Mouse (Mus musculus): ENCODE measurements around the gene Prdm10. TPM values are rescaled to one million over a fixed set of nuclear protein-coding genes. Genes with fewer than 3 reads are reported as not detected.

Prdm10 gene
- polyA plus RNA-seq, 1 experiment from 2014 or later, result 9.7 TPM

- H3K4me2 ChIP-seq (ENCODE audit: low read length), result no peak overlapping the region
- no peaks in the 10 kb centered on the region for H3K9me3 ChIP-seq (ENCODE audit: control insufficient read depth, low read length)
- DNase-seq (no peak), ATAC-seq (ENCODE audit: low FRiP score, low TSS enrichment) (no peak)
- peak overlapping the region; percentile 100; the same call in 1 of the 2 replicates for H3K27ac ChIP-seq (replicated peaks; ENCODE audit: low read depth, low read length)
- no peaks in the 10 kb centered on the region for H3K36me3 ChIP-seq (ENCODE audit: control insufficient read depth, insufficient read depth, low read length)
- H3K9ac ChIP-seq (replicated peaks; ENCODE audit: low read length), result no peak overlapping the region
- H3K27me3 ChIP-seq (ENCODE audit: control insufficient read depth, insufficient read depth, low read length), result no peaks in the 10 kb centered on the region
- no peak overlapping the region for H3K4me3 ChIP-seq (replicated peaks; ENCODE audit: low read depth, low read length)
- WGBS, result 70% methylated on average over 7 of the region's 7 CpGs
- peaks cover 14% of the 10 kb centered on the region for H3K4me1 ChIP-seq (ENCODE audit: control insufficient read depth, insufficient read depth, low read length)
Observed at GRCm38 (mm10) chr9:31278651-31279050, 1.7 kb upstream of the Prdm10 start.

- no peak for ATAC-seq (ENCODE audit: low FRiP score, low TSS enrichment)
- no peaks in the 10 kb centered on the region for H3K9me3 ChIP-seq (ENCODE audit: control insufficient read depth, low read length)
- 67% methylated on average over 2 of the region's 2 CpGs for WGBS
- peaks cover 14% of the 10 kb centered on the region for H3K4me1 ChIP-seq (ENCODE audit: control insufficient read depth, insufficient read depth, low read length)
- peak overlapping the region; percentile 100 for H3K27ac ChIP-seq (replicated peaks; ENCODE audit: low read depth, low read length)
- peak overlapping the region; percentile 98 for H3K9ac ChIP-seq (replicated peaks; ENCODE audit: low read length)
- H3K4me3 ChIP-seq (replicated peaks; ENCODE audit: low read depth, low read length), result peak overlapping the region; percentile 74
- H3K27me3 ChIP-seq (ENCODE audit: control insufficient read depth, insufficient read depth, low read length), result no peaks in the 10 kb centered on the region
- no peaks in the 10 kb centered on the region for H3K36me3 ChIP-seq (ENCODE audit: control insufficient read depth, insufficient read depth, low read length)
- DNase-seq, result no peak
- peak overlapping the region; percentile 86 for H3K4me2 ChIP-seq (ENCODE audit: low read length)
Observed at GRCm38 (mm10) chr9:31279306-31279705, 1.0 kb upstream of the Prdm10 start.

GRCm38 (mm10) chr9:31279885-31280365 lies 413 bp upstream of the Prdm10 start:
- Histone ChIP-seq H3K9ac (replicated peaks; ENCODE audit: low read length) (peak overlapping the region; percentile 98), H3K36me3 (ENCODE audit: control insufficient read depth, insufficient read depth, low read length) (no peaks in the 10 kb centered on the region), H3K4me2 (ENCODE audit: low read length) (peak overlapping the region; percentile 86), H3K27ac (replicated peaks; ENCODE audit: low read depth, low read length) (peak overlapping the region; percentile 100), H3K4me3 (replicated peaks; ENCODE audit: low read depth, low read length) (peak overlapping the region; percentile 74), H3K27me3 (ENCODE audit: control insufficient read depth, insufficient read depth, low read length) (no peaks in the 10 kb centered on the region), H3K4me1 (ENCODE audit: control insufficient read depth, insufficient read depth, low read length) (peaks cover 14% of the 10 kb centered on the region), H3K9me3 (ENCODE audit: control insufficient read depth, low read length) (no peaks in the 10 kb centered on the region)
- DNase-seq (no peak), ATAC-seq (ENCODE audit: low FRiP score, low TSS enrichment) (peak; percentile 88)
- WGBS, result under 1% methylated on average over 25 of the region's 25 CpGs

GRCm38 (mm10) chr9:31281011-31281662 lies 799 bp downstream of the Prdm10 start:
- Histone ChIP-seq H3K4me2 (ENCODE audit: low read length) (peak overlapping the region; percentile 86), H3K27me3 (ENCODE audit: control insufficient read depth, insufficient read depth, low read length) (no peaks in the 10 kb centered on the region), H3K36me3 (ENCODE audit: control insufficient read depth, insufficient read depth, low read length) (no peaks in the 10 kb centered on the region), H3K27ac (replicated peaks; ENCODE audit: low read depth, low read length) (peak overlapping the region; percentile 100), H3K4me1 (ENCODE audit: control insufficient read depth, insufficient read depth, low read length) (peaks cover 14% of the 10 kb centered on the region), H3K9me3 (ENCODE audit: control insufficient read depth, low read length) (no peaks in the 10 kb centered on the region), H3K4me3 (replicated peaks; ENCODE audit: low read depth, low read length) (peak overlapping the region; percentile 74), H3K9ac (replicated peaks; ENCODE audit: low read length) (peak overlapping the region; percentile 98)
- ATAC-seq (ENCODE audit: low FRiP score, low TSS enrichment) (peak; percentile 67), DNase-seq (no peak)
- under 1% methylated on average over 61 of the region's 63 CpGs for WGBS

- Histone ChIP-seq H3K9me3 (ENCODE audit: control insufficient read depth, low read length) (no peaks in the 10 kb centered on the region), H3K27me3 (ENCODE audit: control insufficient read depth, insufficient read depth, low read length) (no peaks in the 10 kb centered on the region)
- WGBS, result 3% methylated on average over 11 of the region's 11 CpGs
Observed at GRCm38 (mm10) chr9:31281663-31282015, 1.3 kb downstream of the Prdm10 start.

GRCm38 (mm10) chr9:31282536-31282935 lies 2.2 kb downstream of the Prdm10 start:
- Histone ChIP-seq H3K27ac (replicated peaks; ENCODE audit: low read depth, low read length) (peak overlapping the region; percentile 74), H3K9ac (replicated peaks; ENCODE audit: low read length) (peak overlapping the region; percentile 98)
- ATAC-seq (ENCODE audit: low FRiP score, low TSS enrichment), result no peak

More at GRCm38 (mm10) chr9:31281663-31282015, 1.3 kb downstream of the Prdm10 start:
- Histone ChIP-seq H3K4me1 (ENCODE audit: control insufficient read depth, insufficient read depth, low read length) (peaks cover 14% of the 10 kb centered on the region), H3K36me3 (ENCODE audit: control insufficient read depth, insufficient read depth, low read length) (no peaks in the 10 kb centered on the region), H3K4me3 (replicated peaks; ENCODE audit: low read depth, low read length) (peak overlapping the region; percentile 74), H3K27ac (replicated peaks; ENCODE audit: low read depth, low read length) (peak overlapping the region; percentile 100), H3K4me2 (ENCODE audit: low read length) (peak overlapping the region; percentile 86), H3K9ac (replicated peaks; ENCODE audit: low read length) (peak overlapping the region; percentile 98)
- ATAC-seq (ENCODE audit: low FRiP score, low TSS enrichment) (no peak), DNase-seq (peak; percentile 73)

GRCm38 (mm10) chr9:31283044-31283443 lies 2.7 kb downstream of the Prdm10 start:
- WGBS, result 74% methylated on average over 4 of the region's 4 CpGs
- peak overlapping the region; percentile 86; the same call in 1 of the 2 replicates for H3K4me2 ChIP-seq (ENCODE audit: low read length)
- H3K36me3 ChIP-seq (ENCODE audit: control insufficient read depth, insufficient read depth, low read length), result no peaks in the 10 kb centered on the region
- peak overlapping the region; percentile 98; the same call in 1 of the 2 replicates for H3K9ac ChIP-seq (replicated peaks; ENCODE audit: low read length)
- H3K4me3 ChIP-seq (replicated peaks; ENCODE audit: low read depth, low read length), result 0 out of 2 replicates have a peak overlapping the region, but pooled peaks have one; percentile 74
- no peaks in the 10 kb centered on the region for H3K9me3 ChIP-seq (ENCODE audit: control insufficient read depth, low read length)
- H3K4me1 ChIP-seq (ENCODE audit: control insufficient read depth, insufficient read depth, low read length), result peaks cover 14% of the 10 kb centered on the region
- peak overlapping the region; percentile 74 for H3K27ac ChIP-seq (replicated peaks; ENCODE audit: low read depth, low read length)
- no peak for ATAC-seq (ENCODE audit: low FRiP score, low TSS enrichment)
- no peak for DNase-seq
- H3K27me3 ChIP-seq (ENCODE audit: control insufficient read depth, insufficient read depth, low read length), result no peaks in the 10 kb centered on the region

More at GRCm38 (mm10) chr9:31282536-31282935, 2.2 kb downstream of the Prdm10 start:
- peak; percentile 67 for DNase-seq
- Histone ChIP-seq H3K9me3 (ENCODE audit: control insufficient read depth, low read length) (no peaks in the 10 kb centered on the region), H3K36me3 (ENCODE audit: control insufficient read depth, insufficient read depth, low read length) (no peaks in the 10 kb centered on the region), H3K4me2 (ENCODE audit: low read length) (peak overlapping the region; percentile 86), H3K27me3 (ENCODE audit: control insufficient read depth, insufficient read depth, low read length) (no peaks in the 10 kb centered on the region), H3K4me3 (replicated peaks; ENCODE audit: low read depth, low read length) (peak overlapping the region; percentile 74), H3K4me1 (ENCODE audit: control insufficient read depth, insufficient read depth, low read length) (peaks cover 14% of the 10 kb centered on the region)
- 6% methylated on average over 4 of the region's 4 CpGs for WGBS

GRCm38 (mm10) chr9:31283911-31284310 lies 3.6 kb downstream of the Prdm10 start:
- no peak overlapping the region for H3K9ac ChIP-seq (replicated peaks; ENCODE audit: low read length)
- ATAC-seq (ENCODE audit: low FRiP score, low TSS enrichment) (no peak), DNase-seq (no peak)
- no peak overlapping the region for H3K4me3 ChIP-seq (replicated peaks; ENCODE audit: low read depth, low read length)
- no peak overlapping the region for H3K4me2 ChIP-seq (ENCODE audit: low read length)
- H3K36me3 ChIP-seq (ENCODE audit: control insufficient read depth, insufficient read depth, low read length), result no peaks in the 10 kb centered on the region
- H3K9me3 ChIP-seq (ENCODE audit: control insufficient read depth, low read length), result no peaks in the 10 kb centered on the region
- H3K27ac ChIP-seq (replicated peaks; ENCODE audit: low read depth, low read length), result no peak overlapping the region
- 86% methylated on average over 3 of the region's 3 CpGs for WGBS
- H3K27me3 ChIP-seq (ENCODE audit: control insufficient read depth, insufficient read depth, low read length), result no peaks in the 10 kb centered on the region
- H3K4me1 ChIP-seq (ENCODE audit: control insufficient read depth, insufficient read depth, low read length), result peaks cover 14% of the 10 kb centered on the region
